Comparison of ENCODE assay signal across 18 mouse cellular contexts in the genomic region with DNA sequence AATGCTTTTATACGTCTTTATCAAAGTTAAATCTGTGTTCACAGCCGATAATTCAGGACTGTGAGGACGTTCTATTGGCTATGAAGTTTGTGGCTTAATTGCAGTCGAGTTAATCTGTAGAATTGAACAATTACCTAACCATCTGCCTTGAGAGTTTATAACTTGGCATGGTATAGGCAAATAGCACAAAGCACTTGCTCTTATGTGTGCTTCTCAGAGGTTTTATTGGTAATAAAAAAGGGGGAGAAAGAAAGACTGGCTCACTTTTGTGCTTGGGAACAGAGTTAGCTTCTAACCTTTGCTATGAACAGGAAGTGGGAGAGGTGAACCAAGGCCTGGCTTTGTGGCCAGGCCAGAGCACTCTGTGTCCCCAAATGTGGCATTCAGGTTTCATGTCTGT. TPM values are rescaled to one million over a fixed set of nuclear protein-coding genes. Genes with fewer than 3 reads are reported as not detected.
"Had no signal": no experiment of that assay in that cellular context is flagged by ENCODE, and none has a peak within 500 bp of the region (broad histone marks: within the 10 kb centered on the region; RNA-seq: fewer than 3 reads in every experiment).

No protein-coding gene starts in this region.

- DNase-seq: kidney, adult 11 months; kidney, adult 9 months; kidney, postnatal 14 days; kidney, postnatal 4 days; liver, embryonic 13.5 days; lung, adult 2 months; lung, postnatal 36 days; retina, postnatal 1 day; thymus, postnatal 25 days had no signal

- H3K9me3 ChIP-seq: liver, embryonic 13.5 days; megakaryocyte, embryonic 14.5 days; midbrain, embryonic 10.5 days; midbrain, embryonic 13.5 days; neural tube, embryonic 13.5 days; stomach, embryonic 15.5 days had no signal

- H3K27ac ChIP-seq: layer of hippocampus, adult 2 months; liver, embryonic 13.5 days; midbrain, embryonic 10.5 days; midbrain, embryonic 13.5 days; neural tube, embryonic 13.5 days; stomach, embryonic 15.5 days had no signal

- H3K4me1 ChIP-seq: liver, embryonic 13.5 days; midbrain, embryonic 10.5 days; midbrain, embryonic 13.5 days; neural tube, embryonic 13.5 days; stomach, embryonic 15.5 days had no signal

- H3K4me2 ChIP-seq: liver, embryonic 13.5 days; midbrain, embryonic 13.5 days; neural tube, embryonic 13.5 days; stomach, embryonic 15.5 days had no signal

- H3K9ac ChIP-seq: liver, embryonic 13.5 days; midbrain, embryonic 13.5 days; neural tube, embryonic 13.5 days; stomach, embryonic 15.5 days had no signal

- H3K4me3 ChIP-seq: layer of hippocampus, adult 2 months; liver, embryonic 13.5 days; megakaryocyte, embryonic 14.5 days; midbrain, embryonic 10.5 days; midbrain, embryonic 13.5 days; myocyte; neural tube, embryonic 13.5 days; stomach, embryonic 15.5 days had no signal

- H3K36me3 ChIP-seq: liver, embryonic 13.5 days; midbrain, embryonic 10.5 days; midbrain, embryonic 13.5 days; neural tube, embryonic 13.5 days; stomach, embryonic 15.5 days had no signal

- H3K27me3 ChIP-seq: liver, embryonic 13.5 days; megakaryocyte, embryonic 14.5 days; midbrain, embryonic 13.5 days; neural tube, embryonic 13.5 days; stomach, embryonic 15.5 days had no signal

- ATAC-seq: lung, postnatal 0 days; midbrain, embryonic 13.5 days; midbrain, embryonic 16.5 days had no signal

RNA-seq across cellular contexts. Expression of gene Pde3a, which starts 53.8 kb away (rescaled TPM):
- polyA plus RNA-seq: myocyte had no signal
